Mouse (Mus musculus) right cerebral cortex, postnatal 25 days (tissue): Measurements from ENCODE around the gene Aplp2.
"Not testable (repeated sequence)": the region's sequence is repeated elsewhere in the genome, so short reads cannot be mapped to it uniquely, and the experiment has no call there.

Experiments
- DNase-seq: peaks from one replicate; pipeline ENCODE4 v3.0.0; 2022

Aplp2 gene

DNA sequence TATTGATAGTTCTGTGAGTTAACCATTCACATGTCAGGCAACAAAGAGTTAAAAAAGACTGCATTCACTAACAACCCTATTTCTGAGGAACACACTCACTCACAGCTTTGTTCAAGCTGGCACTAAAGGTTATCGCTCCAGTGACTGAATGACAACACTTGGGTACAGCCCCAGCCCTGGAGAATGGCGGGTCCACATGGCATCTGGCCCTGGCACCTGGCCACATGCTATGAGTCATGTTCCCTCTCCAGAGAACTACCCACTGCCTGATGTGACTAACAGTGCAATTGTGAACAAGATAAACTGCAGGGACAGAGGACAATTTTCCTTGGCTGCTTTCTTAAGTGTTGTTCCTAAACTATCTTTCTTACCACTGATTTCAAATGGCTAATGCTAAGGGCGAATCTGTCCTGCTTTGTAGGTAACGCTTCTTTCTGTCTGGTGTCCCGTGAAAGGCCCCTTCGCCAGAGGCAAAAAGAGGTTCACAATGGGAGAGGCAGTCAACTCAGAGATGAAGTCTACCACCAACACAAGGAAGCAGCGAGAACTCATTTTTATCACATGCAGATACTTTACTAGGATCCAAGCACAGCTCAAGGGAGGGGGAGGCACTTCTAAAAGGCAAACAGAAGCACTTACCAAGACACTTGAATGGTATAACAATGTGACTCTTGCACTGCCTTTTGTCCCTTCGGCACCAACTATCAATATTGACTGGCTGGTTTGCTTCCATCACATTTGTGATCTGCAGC lies 35.1 kb downstream of the Aplp2 start:
- peak; percentile 76 for DNase-seq

GRCm38 (mm10) chr9:31175978-31176377 lies 35.6 kb downstream of the Aplp2 start:
- no peak for DNase-seq

- DNase-seq: no peak
Measured at GRCm38 (mm10) chr9:31175346-31175745, 36.3 kb downstream of the Aplp2 start.

DNA sequence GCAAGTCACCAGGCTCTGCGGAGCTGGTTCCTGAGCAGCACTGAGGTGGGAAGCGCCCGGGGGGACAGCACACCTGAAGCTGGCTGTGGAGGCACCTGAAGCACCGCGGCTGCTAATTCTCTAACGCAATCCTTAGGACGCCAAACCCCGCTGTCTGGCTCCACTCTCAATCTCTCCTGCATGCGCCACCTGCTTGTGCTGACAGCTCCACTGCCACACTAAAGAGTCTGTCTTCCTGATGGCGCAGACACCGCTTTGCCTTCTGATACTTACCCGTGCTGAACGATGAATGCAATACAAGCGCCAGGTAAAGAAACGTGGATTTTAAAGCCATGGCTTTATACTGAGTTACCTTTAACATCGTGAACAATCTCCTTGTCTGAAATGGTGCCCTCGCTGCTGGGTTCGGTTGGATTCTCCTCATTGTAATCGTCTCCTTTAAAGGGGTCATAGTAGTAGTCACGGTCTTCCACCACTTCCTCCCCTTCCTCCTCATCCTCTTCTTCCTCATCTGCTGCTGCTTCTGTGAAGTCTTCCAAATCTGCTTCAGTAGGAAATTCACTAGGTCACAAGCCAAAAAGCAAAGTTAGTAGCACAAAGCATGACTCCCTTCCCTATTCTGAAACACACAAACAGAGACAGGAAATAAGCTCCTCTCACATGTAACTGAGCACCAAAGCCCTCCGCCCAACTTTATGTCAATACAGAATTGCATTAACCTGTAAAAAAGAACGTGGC lies 43.1 kb downstream of the Aplp2 start:
- DNase-seq: no peak

DNA sequence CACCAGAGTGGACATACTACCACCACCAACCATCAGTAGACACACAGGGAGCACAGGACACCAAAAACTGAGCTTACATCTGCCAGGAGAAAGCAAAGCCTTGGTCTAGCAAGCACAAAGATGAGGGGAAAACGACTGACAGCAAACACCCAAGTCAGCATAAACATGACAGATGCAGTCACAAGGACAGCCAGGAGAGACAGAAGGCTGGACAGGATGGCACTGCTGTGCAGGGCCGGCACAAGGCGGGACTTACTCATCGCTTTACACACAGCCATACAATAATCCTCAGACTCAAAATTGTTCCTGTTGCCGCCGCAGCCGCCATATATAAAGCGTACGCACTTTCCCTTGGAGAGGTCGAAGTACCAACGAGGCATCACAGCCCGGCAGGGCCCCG lies 44.3 kb downstream of the Aplp2 start:
- DNase-seq: no peak

DNA sequence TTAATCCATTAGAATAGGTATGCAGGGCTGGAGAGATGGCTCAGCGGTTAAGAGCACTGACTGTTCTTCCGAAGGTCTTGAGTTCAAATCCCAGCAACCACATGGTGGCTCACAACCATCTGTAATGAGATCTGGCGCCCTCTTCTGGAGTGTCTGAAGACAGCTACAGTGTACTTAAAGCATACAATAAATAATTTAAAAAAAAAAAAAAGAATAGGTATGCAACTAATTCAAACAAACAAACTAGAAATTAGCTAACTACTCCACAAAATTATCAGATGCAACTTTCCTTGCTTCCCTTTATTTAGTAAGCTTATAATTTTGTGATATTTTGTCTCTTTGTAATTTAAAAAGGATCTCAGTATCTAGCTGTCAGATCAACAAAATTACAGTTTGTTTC lies 46.1 kb downstream of the Aplp2 start:
- DNase-seq: not testable (repeated sequence)

DNA sequence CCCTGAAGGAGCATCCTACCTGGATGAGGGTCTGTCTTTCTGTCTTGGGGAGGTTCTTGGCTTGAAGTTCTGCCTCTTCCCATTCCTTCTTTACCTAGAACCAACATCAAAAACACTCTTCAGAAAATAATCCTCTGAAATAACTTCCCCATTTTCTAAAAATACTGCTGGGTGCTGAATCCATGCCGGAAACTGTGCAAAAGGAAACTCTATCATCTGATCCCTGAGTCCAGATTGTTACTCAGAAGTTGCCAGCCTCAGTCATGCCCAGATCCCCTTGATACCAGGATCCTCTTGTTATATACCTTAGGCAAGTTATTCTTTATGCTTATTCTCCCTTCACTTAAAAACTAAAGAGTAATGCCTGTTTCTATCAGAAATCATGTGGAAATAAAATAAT lies 48.3 kb downstream of the Aplp2 start:
- no peak for DNase-seq

DNA sequence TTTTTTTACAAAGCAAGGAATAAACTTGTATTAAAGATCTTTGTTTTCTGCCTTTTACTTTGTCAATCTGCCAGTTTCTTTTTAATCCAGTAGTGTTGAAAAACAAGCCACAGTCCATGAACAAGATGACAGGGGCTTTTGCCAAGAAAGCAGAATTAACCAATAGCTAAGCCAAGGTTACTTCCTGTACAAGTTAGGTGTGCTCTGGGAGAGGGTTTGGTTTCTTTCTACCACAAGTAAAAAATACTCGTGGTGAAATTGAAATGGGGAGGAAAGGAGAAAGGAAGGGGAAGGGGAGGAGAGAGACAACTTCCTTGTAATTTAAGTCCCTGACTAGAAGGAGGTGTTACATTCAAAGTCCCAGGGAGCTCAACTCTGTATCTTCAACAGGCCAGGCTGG lies 48.7 kb downstream of the Aplp2 start:
- DNase-seq: no peak

- no peak for DNase-seq
Measured at GRCm38 (mm10) chr9:31159910-31160309, 51.7 kb downstream of the Aplp2 start.

- no peak for DNase-seq
Measured at GRCm38 (mm10) chr9:31156594-31156993, 55.0 kb downstream of the Aplp2 start.

DNA sequence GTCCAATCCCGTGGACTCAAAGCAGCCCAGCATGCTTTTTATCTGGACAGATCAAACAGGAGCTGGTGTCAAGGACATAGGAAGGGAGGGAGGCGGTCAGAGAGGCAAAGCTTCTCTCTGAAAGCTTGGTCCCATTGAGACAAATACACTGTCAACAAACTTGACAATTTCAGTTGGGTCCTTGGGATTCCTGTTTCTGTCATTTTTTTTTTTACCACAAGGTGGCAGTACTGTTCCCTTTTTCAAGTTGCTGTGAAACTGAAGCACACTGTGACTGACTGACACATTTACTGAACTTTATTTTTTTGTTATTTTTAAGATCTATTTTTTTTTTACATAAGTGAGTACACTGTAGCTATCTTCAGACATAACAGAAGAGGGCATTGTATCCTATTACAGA lies 60.6 kb downstream of the Aplp2 start:
- no peak for DNase-seq

DNA sequence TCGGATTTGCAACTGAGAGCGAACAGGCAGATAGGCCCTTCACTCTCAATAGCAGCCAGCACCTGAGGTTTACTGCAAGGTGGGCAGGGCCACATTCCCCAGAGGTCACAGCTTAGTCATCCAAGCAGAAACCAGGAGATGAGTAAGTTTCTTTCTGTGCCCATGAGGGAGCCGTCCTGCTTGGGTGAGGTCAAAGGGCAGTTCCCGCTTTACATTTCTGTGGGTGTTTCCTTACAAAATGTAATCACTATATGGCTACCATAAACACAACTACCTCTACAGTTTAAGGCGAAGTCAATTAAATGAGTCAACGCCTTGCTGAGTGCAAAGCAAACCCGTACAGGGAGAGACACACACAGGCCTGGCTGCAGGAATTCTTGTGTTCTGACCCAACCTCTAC lies 63.5 kb downstream of the Aplp2 start:
- DNase-seq: no peak

- DNase-seq: no peak
Measured at GRCm38 (mm10) chr9:31145272-31145925, 66.2 kb downstream of the Aplp2 start.

- DNase-seq: no peak
Measured at GRCm38 (mm10) chr9:31142924-31143323, 68.7 kb downstream of the Aplp2 start.

- DNase-seq: no peak
Measured at GRCm38 (mm10) chr9:31133131-31133530, 78.5 kb downstream of the Aplp2 start.

DNA sequence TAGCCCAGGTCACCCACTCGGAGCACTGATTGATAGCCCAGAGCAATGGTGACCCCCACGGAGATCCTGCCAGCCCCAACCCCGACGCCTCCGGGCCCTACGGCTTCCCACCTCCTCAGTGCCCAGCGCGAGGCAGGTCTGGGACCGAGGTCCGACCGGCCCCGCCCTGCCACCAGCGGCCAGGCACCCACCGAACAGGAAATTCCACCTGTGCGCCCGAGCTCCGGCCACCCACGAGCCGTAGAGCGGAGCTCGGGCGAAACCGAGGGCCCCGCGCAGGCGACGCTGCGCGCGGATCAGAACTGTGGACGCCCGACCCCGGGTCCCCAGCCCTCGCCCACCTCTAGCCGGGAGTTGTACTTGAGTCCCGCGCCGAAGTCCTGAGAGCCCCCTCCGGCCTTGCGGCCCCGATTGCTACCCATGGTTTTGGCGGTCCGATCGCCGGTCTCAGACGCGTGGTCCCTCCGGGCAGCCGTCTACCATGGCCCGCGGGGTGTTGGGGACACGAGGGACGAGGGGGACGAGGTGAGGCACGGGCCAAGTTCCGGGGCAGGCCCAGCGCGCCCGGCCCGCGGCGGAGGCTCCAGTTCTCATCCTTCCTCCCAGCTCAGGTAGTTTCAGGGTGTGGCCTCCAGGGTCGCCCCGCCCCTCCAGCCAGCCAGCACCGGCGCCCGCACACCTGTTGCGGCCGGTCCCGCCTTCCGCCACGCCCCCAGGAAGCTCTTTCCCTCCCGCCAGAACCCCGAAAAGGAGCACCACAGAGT lies 80.2 kb downstream of the Aplp2 start, which contains the start of gene St14:
Gene St14, minus strand, starts transcription at position 649 of the 764 bp plus-strand sequence.
- DNase-seq: no peak

GRCm38 (mm10) chr9:31130357-31131204 lies 81.0 kb downstream of the Aplp2 start:
- DNase-seq: no peak

DNA sequence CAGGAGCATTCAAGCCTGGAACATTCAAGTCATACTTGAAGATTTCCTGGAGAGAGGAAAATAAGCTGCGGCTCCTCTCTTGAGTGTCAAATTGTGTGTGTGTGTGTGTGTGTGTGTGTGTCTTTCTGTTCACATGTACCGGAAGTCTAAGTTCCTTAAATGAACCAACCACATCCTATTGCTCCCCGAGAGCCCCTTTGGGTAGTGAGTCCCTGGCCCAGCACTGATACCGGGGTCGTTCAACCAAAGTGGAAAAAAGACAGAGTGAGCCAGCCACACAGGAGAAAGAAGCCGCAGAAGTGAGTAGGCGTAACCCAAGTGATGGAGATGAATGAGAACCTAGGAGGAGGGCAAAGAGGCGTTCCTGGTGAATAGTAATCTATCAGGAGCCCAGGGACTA lies 81.7 kb downstream of the Aplp2 start:
- no peak for DNase-seq

GRCm38 (mm10) chr9:31127876-31128465 lies 83.6 kb downstream of the Aplp2 start:
- no peak for DNase-seq

- DNase-seq: no peak
Measured at GRCm38 (mm10) chr9:31126079-31126478, 85.5 kb downstream of the Aplp2 start.

GRCm38 (mm10) chr9:31122464-31123030 lies 89.1 kb downstream of the Aplp2 start:
- DNase-seq: no peak
